Mouse (Mus musculus): ENCODE measurements around the gene Atxn2.

DNA sequence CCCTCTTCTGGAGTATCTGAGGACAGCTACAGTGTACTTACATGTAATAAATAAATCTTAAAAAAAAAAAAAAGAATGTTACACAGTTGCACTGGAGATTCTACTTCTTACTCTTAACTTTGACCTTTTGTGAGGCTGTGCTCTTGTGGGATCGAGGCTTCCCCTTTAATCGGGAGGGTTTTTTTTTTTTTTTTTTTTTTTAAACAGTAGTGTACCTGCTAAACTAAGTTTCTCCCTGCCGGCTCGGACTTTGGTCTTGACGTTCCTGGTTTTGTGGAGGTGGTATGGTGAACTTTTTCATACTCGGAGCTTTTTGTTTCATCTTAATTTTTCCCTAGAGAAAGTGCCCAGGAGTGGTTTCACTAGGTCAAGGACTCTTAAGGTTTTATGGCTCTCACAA lies 3.8 kb downstream of the Atxn2 start:
- TF ChIP-seq CTCF (IDR thresholded peaks at IDR 0.05; ENCODE audit: low read depth, low read length) (no peak), POLR2A (IDR thresholded peaks at IDR 0.05; ENCODE audit: borderline replicate concordance, low read depth, low read length) (no peak)
